In the genomic region with DNA sequence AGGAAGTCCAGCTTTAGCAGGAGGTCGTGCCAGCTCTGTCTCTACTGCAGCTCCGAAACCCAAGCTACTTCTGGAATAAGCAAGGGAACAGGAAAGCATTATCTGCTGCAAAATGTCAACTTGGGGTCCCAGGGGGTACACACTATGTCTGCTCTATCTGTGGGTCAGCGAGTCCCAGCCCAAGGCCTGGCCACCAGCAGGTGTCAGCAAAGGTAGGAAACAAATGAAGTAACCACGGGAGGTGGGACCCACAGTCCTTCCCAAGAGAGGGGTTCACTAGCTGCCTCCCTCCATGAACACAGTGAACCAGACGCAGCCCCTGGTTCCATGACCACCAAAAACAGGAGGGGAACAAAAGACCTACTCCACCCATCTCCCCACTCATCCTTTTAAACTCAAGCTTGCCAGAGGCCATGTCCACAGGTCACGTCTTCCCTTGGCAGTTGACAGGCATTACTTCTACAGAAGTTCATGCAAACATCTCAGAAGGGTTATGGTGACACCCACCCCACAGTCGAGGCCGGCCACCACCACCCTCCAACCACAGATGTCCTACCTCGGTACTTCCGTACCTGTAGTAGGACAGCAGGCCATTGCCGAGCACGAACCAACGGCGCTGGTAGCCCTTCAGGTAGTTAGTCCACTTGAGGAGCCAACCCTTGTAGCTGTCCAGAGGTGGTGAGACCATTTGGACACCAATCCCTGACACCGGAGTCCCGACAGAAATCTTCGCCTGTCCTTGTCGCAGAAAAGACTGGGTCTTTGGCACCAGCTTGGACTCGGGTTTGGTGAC, we compare ENCODE assay signal across 8 mouse cellular contexts. TPM values are rescaled to one million over a fixed set of nuclear protein-coding genes. Genes with fewer than 3 reads are reported as not detected.
DNase-seq lines count a peak whose midpoint lies in the region; ATAC-seq and TF ChIP-seq lines count a peak whose summit lies in the region.

No protein-coding gene starts in this region.

- no peaks in the 10 kb centered on the region; the same call in 1 of the 2 replicates for H3K4me1 ChIP-seq in lung, adult 2 months (ENCODE audit: control insufficient read depth, insufficient read depth, low read length)
- H3K4me1 ChIP-seq in embryonic facial prominence, embryonic 15.5 days, result peaks cover 12% of the 10 kb centered on the region
- H3K4me1 ChIP-seq in intestine, embryonic 15.5 days (replicated peaks), result peaks cover 11% of the 10 kb centered on the region
- no peaks in the 10 kb centered on the region for H3K4me1 ChIP-seq in neural tube, embryonic 14.5 days (ENCODE audit: control insufficient read depth, insufficient read depth, low read length)

- TF ChIP-seq CTCF in lung, adult 2 months (IDR thresholded peaks at IDR 0.05; ENCODE audit: insufficient read depth, low read length), result no peak

- no peak for ATAC-seq in embryonic facial prominence, embryonic 15.5 days (ENCODE audit: insufficient number of reproducible peaks, low FRiP score, low TSS enrichment, low read depth)
- ATAC-seq in intestine, embryonic 15.5 days, result no peak; the same call in 1 of the 2 replicates
- peak; percentile 2; the same call in 1 of the 2 replicates for ATAC-seq in neural tube, embryonic 14.5 days (ENCODE audit: low read depth)

- DNase-seq in lung, adult 2 months, result no peak
- DNase-seq in lung, postnatal 14 days, result no peak
- DNase-seq in left cerebral cortex, postnatal 10 days (ENCODE audit: extremely low spot score in 1 of 2, low spot score in 2 of 2), result no peak
- DNase-seq in left cerebral cortex, adult 18-20 months (ENCODE audit: low spot score in 2 of 2), result no peak
- no peak for DNase-seq in adrenal gland, adult 18-20 months (ENCODE audit: low spot score in 2 of 2)

- 70% methylated on average over 19 of the region's 19 CpGs for WGBS in lung, adult 2 months
- WGBS in embryonic facial prominence, embryonic 15.5 days, result 73% methylated on average over 19 of the region's 19 CpGs
- WGBS in intestine, embryonic 15.5 days, result 76% methylated on average over 19 of the region's 19 CpGs
- WGBS in neural tube, embryonic 14.5 days, result 74% methylated on average over 19 of the region's 19 CpGs

- no peak for TF ChIP-seq POLR2A in lung, adult 2 months (IDR thresholded peaks at IDR 0.05; ENCODE audit: borderline replicate concordance, extremely low read depth, low read depth, low read length)

- H3K36me3 ChIP-seq in embryonic facial prominence, embryonic 15.5 days, result no peaks in the 10 kb centered on the region
- no peaks in the 10 kb centered on the region for H3K36me3 ChIP-seq in intestine, embryonic 15.5 days
- H3K36me3 ChIP-seq in neural tube, embryonic 14.5 days (ENCODE audit: control insufficient read depth, insufficient read depth, low read length), result no peaks in the 10 kb centered on the region

- intact Hi-C loops in left cerebral cortex, postnatal 10 days (cut with DNase I), result no loop called here

- H3K27ac ChIP-seq in embryonic facial prominence, embryonic 15.5 days (replicated peaks), result no peak overlapping the region
- H3K27ac ChIP-seq in intestine, embryonic 15.5 days, result no peak overlapping the region
- H3K27ac ChIP-seq in neural tube, embryonic 14.5 days (ENCODE audit: low read depth, low read length), result no peak overlapping the region

- peak overlapping the region; percentile 92 for H3K4me2 ChIP-seq in embryonic facial prominence, embryonic 15.5 days (replicated peaks)
- H3K4me2 ChIP-seq in intestine, embryonic 15.5 days (replicated peaks), result peak overlapping the region; percentile 94
- H3K4me2 ChIP-seq in neural tube, embryonic 14.5 days (ENCODE audit: low read depth, low read length), result peak overlapping the region; percentile 64

- peak overlapping the region; percentile 33 for H3K4me3 ChIP-seq in lung, adult 2 months (replicated peaks; ENCODE audit: extremely low read depth, low read depth, low read length)
- peak overlapping the region; percentile 53 for H3K4me3 ChIP-seq in embryonic facial prominence, embryonic 15.5 days (replicated peaks)
- peak overlapping the region; percentile 49 for H3K4me3 ChIP-seq in intestine, embryonic 15.5 days (replicated peaks)
- H3K4me3 ChIP-seq in neural tube, embryonic 14.5 days (ENCODE audit: low read depth, low read length), result peak overlapping the region; percentile 43

- peaks cover 16% of the 10 kb centered on the region; the same call in 1 of the 2 replicates for H3K27me3 ChIP-seq in embryonic facial prominence, embryonic 15.5 days
- 0 out of 2 replicates have a peak, but pooled peaks cover 6% of the 10 kb centered on the region for H3K27me3 ChIP-seq in intestine, embryonic 15.5 days (replicated peaks)
- no peaks in the 10 kb centered on the region for H3K27me3 ChIP-seq in neural tube, embryonic 14.5 days (ENCODE audit: control insufficient read depth, insufficient read depth, low read length)

- H3K9me3 ChIP-seq in embryonic facial prominence, embryonic 15.5 days (replicated peaks), result no peaks in the 10 kb centered on the region
- H3K9me3 ChIP-seq in intestine, embryonic 15.5 days, result no peaks in the 10 kb centered on the region
- H3K9me3 ChIP-seq in neural tube, embryonic 14.5 days (ENCODE audit: control insufficient read depth, low read length), result no peaks in the 10 kb centered on the region

- H3K9ac ChIP-seq in embryonic facial prominence, embryonic 15.5 days, result no peak overlapping the region
- no peak overlapping the region for H3K9ac ChIP-seq in intestine, embryonic 15.5 days
- peak overlapping the region; percentile 54; the same call in 1 of the 2 replicates for H3K9ac ChIP-seq in neural tube, embryonic 14.5 days (replicated peaks; ENCODE audit: low read depth, low read length)

RNA-seq across cellular contexts. Expression of gene Osbp2, which starts 0.8 kb away (rescaled TPM):
- polyA plus RNA-seq in lung, adult 2 months (2012; rRNA removed), result 0.58 and 0.72 TPM in 2 replicates
- 1.1 and 1.3 TPM in 2 replicates for polyA plus RNA-seq in embryonic facial prominence, embryonic 15.5 days (2015; fragmentation: Nextera tagmentation; extraction: Ambion mirVana)
- polyA plus RNA-seq in intestine, embryonic 15.5 days (2015; fragmentation: Nextera tagmentation; extraction: Ambion mirVana), result 0.50 and 1.1 TPM in 2 replicates
- polyA plus RNA-seq in neural tube, embryonic 14.5 days (2014; fragmentation: Nextera tagmentation; extraction: Ambion mirVana), result 17.7 and 22.7 TPM in 2 replicates
- total RNA-seq in left cerebral cortex, postnatal 10 days (2021), result 100 to 1,000 TPM; 125 to 126 TPM
- total RNA-seq in left cerebral cortex, adult 18-20 months (2021), result 100 to 1,000 TPM; 132 to 142 TPM
- 1 to 10 TPM; 2.9 to 6.6 TPM for total RNA-seq in adrenal gland, adult 18-20 months (2021)

RNA-seq across cellular contexts. Expression of gene 4921536K21Rik, which starts 32.0 kb away (rescaled TPM):
- 0.55 and 0.70 TPM in 2 replicates for polyA plus RNA-seq in lung, adult 2 months (2012; rRNA removed)
- polyA plus RNA-seq in embryonic facial prominence, embryonic 15.5 days (2015; fragmentation: Nextera tagmentation; extraction: Ambion mirVana), result 0.49 and 1.2 TPM in 2 replicates
- 0.27 and 0.29 TPM in 2 replicates for polyA plus RNA-seq in intestine, embryonic 15.5 days (2015; fragmentation: Nextera tagmentation; extraction: Ambion mirVana)
- 0.13 and 0.17 TPM in 2 replicates for polyA plus RNA-seq in neural tube, embryonic 14.5 days (2014; fragmentation: Nextera tagmentation; extraction: Ambion mirVana)
- under 1 TPM; 0.62 to 0.65 TPM for total RNA-seq in left cerebral cortex, postnatal 10 days (2021)
- under 1 TPM; 0.37 to 0.54 TPM for total RNA-seq in left cerebral cortex, adult 18-20 months (2021)
- total RNA-seq in adrenal gland, adult 18-20 months (2021), result under 1 TPM; 0.53 to 0.74 TPM

RNA-seq across cellular contexts. Expression of gene Dusp18, which starts 32.2 kb away (rescaled TPM):
- polyA plus RNA-seq in lung, adult 2 months (2012; rRNA removed), result 13.3 and 16.3 TPM in 2 replicates
- 9.1 and 12.6 TPM in 2 replicates for polyA plus RNA-seq in embryonic facial prominence, embryonic 15.5 days (2015; fragmentation: Nextera tagmentation; extraction: Ambion mirVana)
- polyA plus RNA-seq in intestine, embryonic 15.5 days (2015; fragmentation: Nextera tagmentation; extraction: Ambion mirVana), result 6.4 and 7.0 TPM in 2 replicates
- polyA plus RNA-seq in neural tube, embryonic 14.5 days (2014; fragmentation: Nextera tagmentation; extraction: Ambion mirVana), result 23.7 and 27.8 TPM in 2 replicates
- 10 to 100 TPM; 18.8 to 21.0 TPM for total RNA-seq in left cerebral cortex, postnatal 10 days (2021)
- total RNA-seq in left cerebral cortex, adult 18-20 months (2021), result 10 to 100 TPM; 19.9 to 24.0 TPM
- 1 to 10 TPM; 3.5 to 5.2 TPM for total RNA-seq in adrenal gland, adult 18-20 months (2021)

RNA-seq across cellular contexts. Expression of gene Slc35e4, which starts 51.6 kb away (rescaled TPM):
- polyA plus RNA-seq in lung, adult 2 months (2012; rRNA removed), result 30.4 and 37.8 TPM in 2 replicates
- 9.4 and 9.9 TPM in 2 replicates for polyA plus RNA-seq in embryonic facial prominence, embryonic 15.5 days (2015; fragmentation: Nextera tagmentation; extraction: Ambion mirVana)
- 3.2 and 3.4 TPM in 2 replicates for polyA plus RNA-seq in intestine, embryonic 15.5 days (2015; fragmentation: Nextera tagmentation; extraction: Ambion mirVana)
- polyA plus RNA-seq in neural tube, embryonic 14.5 days (2014; fragmentation: Nextera tagmentation; extraction: Ambion mirVana), result 11.6 and 13.6 TPM in 2 replicates
- total RNA-seq in left cerebral cortex, postnatal 10 days (2021), result 10 to 100 TPM; 25.2 to 27.7 TPM
- 10 to 100 TPM; 19.0 to 20.0 TPM for total RNA-seq in left cerebral cortex, adult 18-20 months (2021)
- 1 to 10 TPM; 4.2 to 8.5 TPM for total RNA-seq in adrenal gland, adult 18-20 months (2021)
